ENCODE assay signal across 14 mouse cellular contexts in the genomic region with DNA sequence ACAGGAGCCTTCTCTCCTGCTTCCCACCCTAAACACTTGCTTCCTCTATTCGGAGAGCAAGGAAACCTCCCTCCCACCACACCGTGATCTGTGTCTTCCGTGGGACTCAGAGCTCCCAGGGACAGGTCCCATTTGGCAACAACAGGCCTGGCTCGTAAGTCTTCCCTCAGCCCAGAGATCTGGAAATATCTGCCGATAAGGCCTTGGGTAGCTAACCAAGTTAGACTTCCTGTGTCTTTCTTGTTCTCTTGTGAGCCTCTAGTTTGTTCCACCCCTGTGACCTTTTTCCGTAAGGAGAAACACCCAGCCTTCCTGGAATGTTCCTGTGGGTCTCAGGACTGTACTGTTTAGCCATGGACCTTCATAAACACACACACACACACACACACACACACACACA.
"Had no signal": no experiment of that assay in that cellular context is flagged by ENCODE, and none has a peak within 500 bp of the region (broad histone marks: within the 10 kb centered on the region; RNA-seq: fewer than 3 reads in every experiment).

No protein-coding gene starts in this region.

- H3K4me2 ChIP-seq: limb, embryonic 13.5 days; midbrain, embryonic 12.5 days; neural tube, embryonic 13.5 days had no signal

- H3K9ac ChIP-seq: limb, embryonic 13.5 days; liver, embryonic 14.5 days; midbrain, embryonic 12.5 days; neural tube, embryonic 13.5 days had no signal

- ATAC-seq: midbrain, embryonic 16.5 days had no signal

- H3K27me3 ChIP-seq: limb, embryonic 13.5 days; midbrain, embryonic 12.5 days; neural tube, embryonic 13.5 days had no signal

- DNase-seq: kidney, adult 9 months; layer of hippocampus, adult 9-11 months; layer of hippocampus, postnatal 36 days; left cerebral cortex, postnatal 4 days; retina, postnatal 1 day; right cerebral cortex, postnatal 4 days; spleen, adult 18-20 months; thymus, postnatal 36 days had no signal

- H3K4me3 ChIP-seq: limb, embryonic 13.5 days; midbrain, embryonic 12.5 days; neural tube, embryonic 13.5 days had no signal

- H3K27ac ChIP-seq: kidney, postnatal 0 days; limb, embryonic 13.5 days; liver, embryonic 14.5 days; midbrain, embryonic 12.5 days; neural tube, embryonic 13.5 days had no signal

- H3K4me1 ChIP-seq: limb, embryonic 13.5 days; midbrain, embryonic 12.5 days had no signal

- H3K9me3 ChIP-seq: midbrain, embryonic 12.5 days; neural tube, embryonic 13.5 days had no signal
